Mouse (Mus musculus): Measurements from ENCODE around the gene Prr15l. TPM values are rescaled to one million over a fixed set of nuclear protein-coding genes. Genes with fewer than 3 reads are reported as not detected.

The Prr15l gene
- polyA plus RNA-seq, 1 experiment from 2014 or later, result 0.53 TPM

- H3K36me3 ChIP-seq (ENCODE audit: control insufficient read depth, insufficient read depth, low read length), result peaks cover 2% of the 10 kb centered on the region
- peaks cover 51 to 64% of the 10 kb centered on the region in 2 experiments for H3K4me1 ChIP-seq (ENCODE audit: control insufficient read depth in 2 of 2, insufficient read depth in 2 of 2, low read length in 2 of 2)
- peak overlapping the region; percentile 62 for H3K4me2 ChIP-seq (ENCODE audit: low read length)
- ATAC-seq (ENCODE audit: insufficient number of reproducible peaks, insufficient read depth, low FRiP score, low read depth), result no peak
- WGBS, result 49% methylated on average over 11 of the region's 11 CpGs
- no peaks in the 10 kb centered on the region for H3K27me3 ChIP-seq (ENCODE audit: control insufficient read depth, insufficient read depth, low read length)
- peak overlapping the region; percentile 99 to 100 for H3K27ac ChIP-seq (replicated peaks in 1 of 2; ENCODE audit: control insufficient read depth in 1 of 2, insufficient read depth in 1 of 2, low read depth in 2 of 2, low read length in 2 of 2)
- H3K4me3 ChIP-seq (ENCODE audit: control insufficient read depth in 1 of 2, insufficient read depth in 1 of 2, low read depth in 1 of 2, low read length in 2 of 2), result no peak overlapping the region
- peak overlapping the region; percentile 69 for H3K9ac ChIP-seq (ENCODE audit: low read length)
- H3K9me3 ChIP-seq (ENCODE audit: control insufficient read depth, low read length), result no peaks in the 10 kb centered on the region
Observed at GRCm38 (mm10) chr11:96967544-96968269, 39.8 kb downstream of the Prr15l start.

GRCm38 (mm10) chr11:96968476-96968875, 40.6 kb downstream of the Prr15l start:
- H3K27ac ChIP-seq (replicated peaks in 1 of 2; ENCODE audit: control insufficient read depth in 1 of 2, insufficient read depth in 1 of 2, low read depth in 2 of 2, low read length in 2 of 2), result peak overlapping the region; percentile 99 to 100
- no peaks in the 10 kb centered on the region for H3K36me3 ChIP-seq (ENCODE audit: control insufficient read depth, insufficient read depth, low read length)
- ATAC-seq (ENCODE audit: insufficient number of reproducible peaks, insufficient read depth, low FRiP score, low read depth), result no peak
- 31% methylated on average over 6 of the region's 6 CpGs for WGBS
- no peaks in the 10 kb centered on the region for H3K27me3 ChIP-seq (ENCODE audit: control insufficient read depth, insufficient read depth, low read length)
- H3K9ac ChIP-seq (ENCODE audit: low read length), result peak overlapping the region; percentile 69
- no peak overlapping the region for H3K4me3 ChIP-seq (ENCODE audit: control insufficient read depth in 1 of 2, insufficient read depth in 1 of 2, low read depth in 1 of 2, low read length in 2 of 2)
- H3K9me3 ChIP-seq (ENCODE audit: control insufficient read depth, low read length), result no peaks in the 10 kb centered on the region
- H3K4me1 ChIP-seq (ENCODE audit: control insufficient read depth in 2 of 2, insufficient read depth in 2 of 2, low read length in 2 of 2), result peaks cover 53 to 68% of the 10 kb centered on the region in 2 experiments
- H3K4me2 ChIP-seq (ENCODE audit: low read length), result peak overlapping the region; percentile 62

- H3K4me2 ChIP-seq (ENCODE audit: low read length), result peak overlapping the region; percentile 62
- H3K27me3 ChIP-seq (ENCODE audit: control insufficient read depth, insufficient read depth, low read length), result no peaks in the 10 kb centered on the region
- ATAC-seq (ENCODE audit: insufficient number of reproducible peaks, insufficient read depth, low FRiP score, low read depth), result peak; percentile 27
- peak overlapping the region; percentile 69 for H3K9ac ChIP-seq (ENCODE audit: low read length)
- H3K4me3 ChIP-seq (ENCODE audit: control insufficient read depth in 1 of 2, insufficient read depth in 1 of 2, low read depth in 1 of 2, low read length in 2 of 2), result 0 out of 4 replicates have a peak overlapping the region, but pooled peaks have one; percentile 1 to 13
- no peaks in the 10 kb centered on the region for H3K36me3 ChIP-seq (ENCODE audit: control insufficient read depth, insufficient read depth, low read length)
- peaks cover 51 to 72% of the 10 kb centered on the region in 2 experiments for H3K4me1 ChIP-seq (ENCODE audit: control insufficient read depth in 2 of 2, insufficient read depth in 2 of 2, low read length in 2 of 2)
- H3K9me3 ChIP-seq (ENCODE audit: control insufficient read depth, low read length), result no peaks in the 10 kb centered on the region
- H3K27ac ChIP-seq (replicated peaks in 1 of 2; ENCODE audit: control insufficient read depth in 1 of 2, insufficient read depth in 1 of 2, low read depth in 2 of 2, low read length in 2 of 2), result peak overlapping the region; percentile 99 to 100
- 19% methylated on average over 5 of the region's 5 CpGs for WGBS
Observed at GRCm38 (mm10) chr11:96969280-96969722, 41.4 kb downstream of the Prr15l start.

- peak overlapping the region; percentile 62 for H3K4me2 ChIP-seq (ENCODE audit: low read length)
- peak; percentile 64 for ATAC-seq (ENCODE audit: insufficient number of reproducible peaks, insufficient read depth, low FRiP score, low read depth)
- 15% methylated on average over 1 of the region's 1 CpGs for WGBS
Observed at GRCm38 (mm10) chr11:96969746-96970145, 41.8 kb downstream of the Prr15l start.

GRCm38 (mm10) chr11:96970341-96970740, 42.4 kb downstream of the Prr15l start:
- peak overlapping the region; percentile 69 for H3K9ac ChIP-seq (ENCODE audit: low read length)
- H3K27me3 ChIP-seq (ENCODE audit: control insufficient read depth, insufficient read depth, low read length), result no peaks in the 10 kb centered on the region
- H3K36me3 ChIP-seq (ENCODE audit: control insufficient read depth, insufficient read depth, low read length), result no peaks in the 10 kb centered on the region
- WGBS, result 32% methylated on average over 3 of the region's 3 CpGs
- no peak overlapping the region for H3K4me3 ChIP-seq (ENCODE audit: control insufficient read depth in 1 of 2, insufficient read depth in 1 of 2, low read depth in 1 of 2, low read length in 2 of 2)
- H3K4me2 ChIP-seq (ENCODE audit: low read length), result peak overlapping the region; percentile 62
- H3K27ac ChIP-seq (replicated peaks in 1 of 2; ENCODE audit: control insufficient read depth in 1 of 2, insufficient read depth in 1 of 2, low read depth in 2 of 2, low read length in 2 of 2), result peak overlapping the region; percentile 99 to 100
- H3K4me1 ChIP-seq (ENCODE audit: control insufficient read depth in 2 of 2, insufficient read depth in 2 of 2, low read length in 2 of 2), result peaks cover 51 to 76% of the 10 kb centered on the region in 2 experiments
- H3K9me3 ChIP-seq (ENCODE audit: control insufficient read depth, low read length), result no peaks in the 10 kb centered on the region
- no peak for ATAC-seq (ENCODE audit: insufficient number of reproducible peaks, insufficient read depth, low FRiP score, low read depth)

More at GRCm38 (mm10) chr11:96969746-96970145, 41.8 kb downstream of the Prr15l start:
- Histone ChIP-seq H3K27me3 (ENCODE audit: control insufficient read depth, insufficient read depth, low read length) (no peaks in the 10 kb centered on the region), H3K9me3 (ENCODE audit: control insufficient read depth, low read length) (no peaks in the 10 kb centered on the region), H3K4me3 (ENCODE audit: control insufficient read depth in 1 of 2, insufficient read depth in 1 of 2, low read depth in 1 of 2, low read length in 2 of 2) (no peak overlapping the region), H3K4me1 (ENCODE audit: control insufficient read depth in 2 of 2, insufficient read depth in 2 of 2, low read length in 2 of 2) (peaks cover 51 to 76% of the 10 kb centered on the region in 2 experiments), H3K27ac (replicated peaks in 1 of 2; ENCODE audit: control insufficient read depth in 1 of 2, insufficient read depth in 1 of 2, low read depth in 2 of 2, low read length in 2 of 2) (peak overlapping the region; percentile 99 to 100), H3K36me3 (ENCODE audit: control insufficient read depth, insufficient read depth, low read length) (no peaks in the 10 kb centered on the region), H3K9ac (ENCODE audit: low read length) (peak overlapping the region; percentile 69)

- H3K4me3 ChIP-seq (ENCODE audit: control insufficient read depth in 1 of 2, insufficient read depth in 1 of 2, low read depth in 1 of 2, low read length in 2 of 2), result no peak overlapping the region
- no peaks in the 10 kb centered on the region for H3K27me3 ChIP-seq (ENCODE audit: control insufficient read depth, insufficient read depth, low read length)
- 76% methylated on average over 5 of the region's 5 CpGs for WGBS
- no peak overlapping the region for H3K4me2 ChIP-seq (ENCODE audit: low read length)
- H3K36me3 ChIP-seq (ENCODE audit: control insufficient read depth, insufficient read depth, low read length), result no peaks in the 10 kb centered on the region
- H3K9me3 ChIP-seq (ENCODE audit: control insufficient read depth, low read length), result no peaks in the 10 kb centered on the region
- no peak for ATAC-seq (ENCODE audit: insufficient number of reproducible peaks, insufficient read depth, low FRiP score, low read depth)
- H3K4me1 ChIP-seq (ENCODE audit: control insufficient read depth in 2 of 2, insufficient read depth in 2 of 2, low read length in 2 of 2), result peaks cover 49 to 76% of the 10 kb centered on the region in 2 experiments
- 0 out of 4 replicates have a peak overlapping the region, but pooled peaks of 1 of the 2 experiments have one; percentile 46 for H3K27ac ChIP-seq (replicated peaks in 1 of 2; ENCODE audit: control insufficient read depth in 1 of 2, insufficient read depth in 1 of 2, low read depth in 2 of 2, low read length in 2 of 2)
- no peak overlapping the region for H3K9ac ChIP-seq (ENCODE audit: low read length)
Observed at GRCm38 (mm10) chr11:96972906-96973305, 45.0 kb downstream of the Prr15l start.

- Histone ChIP-seq H3K9ac (ENCODE audit: low read length) (no peak overlapping the region), H3K27ac (replicated peaks in 1 of 2; ENCODE audit: control insufficient read depth in 1 of 2, insufficient read depth in 1 of 2, low read depth in 2 of 2, low read length in 2 of 2) (0 out of 4 replicates have a peak overlapping the region, but pooled peaks of 1 of the 2 experiments have one; percentile 46), H3K4me3 (ENCODE audit: control insufficient read depth in 1 of 2, insufficient read depth in 1 of 2, low read depth in 1 of 2, low read length in 2 of 2) (no peak overlapping the region), H3K9me3 (ENCODE audit: control insufficient read depth, low read length) (no peaks in the 10 kb centered on the region), H3K4me2 (ENCODE audit: low read length) (no peak overlapping the region), H3K4me1 (ENCODE audit: control insufficient read depth in 2 of 2, insufficient read depth in 2 of 2, low read length in 2 of 2) (peaks cover 47 to 72% of the 10 kb centered on the region in 2 experiments), H3K36me3 (ENCODE audit: control insufficient read depth, insufficient read depth, low read length) (no peaks in the 10 kb centered on the region), H3K27me3 (ENCODE audit: control insufficient read depth, insufficient read depth, low read length) (no peaks in the 10 kb centered on the region)
- no peak for ATAC-seq (ENCODE audit: insufficient number of reproducible peaks, insufficient read depth, low FRiP score, low read depth)
- WGBS, result 79% methylated on average over 5 of the region's 5 CpGs
Observed at GRCm38 (mm10) chr11:96973426-96973964, 45.6 kb downstream of the Prr15l start.
